Mouse (Mus musculus) layer of hippocampus, postnatal 10 days (tissue): ENCODE data around the gene Hnrnpm. TPM values are rescaled to one million over a fixed set of nuclear protein-coding genes. Genes with fewer than 3 reads are reported as not detected.
A peak's percentile ranks its signal among the peaks of the same experiment; 100 is the strongest.
"Not testable (repeated sequence)": the region's sequence is repeated elsewhere in the genome, so short reads cannot be mapped to it uniquely, and the experiment has no call there.

ENCODE experiments used
- DNase-seq, 2 experiments: peaks; one replicate each; pipeline ENCODE4 v3.0.0; 2021; ENCODE audit warnings: low spot score in 2 of 2
- total RNA-seq, 2 experiments: library from RNA; stranded (reverse); gene quantifications; 2 replicates each; pipeline ENCODE4 v1.2.3; 2021

The Hnrnpm gene
- total RNA-seq, 2 experiments from 2014 or later: 138 to 167 TPM

GRCm38 (mm10) chr17:33673837-33674236 is 12.8 kb downstream of the Hnrnpm start:
- no peak for DNase-seq

- no peak for DNase-seq
Measured at GRCm38 (mm10) chr17:33669681-33670080, 17.0 kb downstream of the Hnrnpm start.

GRCm38 (mm10) chr17:33666813-33667212 is 19.8 kb downstream of the Hnrnpm start:
- no peak for DNase-seq

- DNase-seq: no peak
Measured at GRCm38 (mm10) chr17:33649781-33650475, 36.7 kb downstream of the Hnrnpm start.

GRCm38 (mm10) chr17:33645073-33645472 is 41.6 kb downstream of the Hnrnpm start:
- no peak for DNase-seq

- DNase-seq: no peak
Measured at GRCm38 (mm10) chr17:33644068-33644467, 42.6 kb downstream of the Hnrnpm start.

GRCm38 (mm10) chr17:33639743-33640142 is 46.9 kb downstream of the Hnrnpm start:
- DNase-seq: no peak

GRCm38 (mm10) chr17:33637516-33638276 is 49.0 kb downstream of the Hnrnpm start, which contains the start of gene Pram1:
TSS of gene Pram1 (plus strand) at chr17:33638056.
- peak in 1 of 2 experiments; percentile 10 for DNase-seq

GRCm38 (mm10) chr17:33637038-33637437 is 49.6 kb downstream of the Hnrnpm start:
- peak in 1 of 2 experiments; percentile 18 for DNase-seq

- peak in 1 of 2 experiments; percentile 35 for DNase-seq
Measured at GRCm38 (mm10) chr17:33631796-33632195, 54.9 kb downstream of the Hnrnpm start.

GRCm38 (mm10) chr17:33631236-33631635 is 55.4 kb downstream of the Hnrnpm start:
- DNase-seq: peak in 1 of 2 experiments; percentile 19

- peak in 1 of 2 experiments; percentile 14 for DNase-seq
Measured at GRCm38 (mm10) chr17:33630171-33630895, 56.3 kb downstream of the Hnrnpm start.

GRCm38 (mm10) chr17:33629487-33630125 is 57.1 kb downstream of the Hnrnpm start:
- peak in 1 of 2 experiments; percentile 26 for DNase-seq

- DNase-seq: peak; percentile 88 to 92
Measured at GRCm38 (mm10) chr17:33628621-33629486, 57.8 kb downstream of the Hnrnpm start, which contains the start of gene Zfp414. TSS of gene Zfp414 (plus strand) at chr17:33629090.

GRCm38 (mm10) chr17:33627281-33627680 is 59.4 kb downstream of the Hnrnpm start:
- no peak for DNase-seq

- DNase-seq: not testable (repeated sequence)
Measured at GRCm38 (mm10) chr17:33613726-33614125, 72.9 kb downstream of the Hnrnpm start.

GRCm38 (mm10) chr17:33610548-33610947 is 76.1 kb downstream of the Hnrnpm start:
- DNase-seq: no peak

GRCm38 (mm10) chr17:33607273-33607672 is 79.4 kb downstream of the Hnrnpm start:
- DNase-seq: no peak

GRCm38 (mm10) chr17:33601947-33602346 is 84.7 kb downstream of the Hnrnpm start:
- DNase-seq: no peak

- DNase-seq: no peak
Measured at GRCm38 (mm10) chr17:33600831-33601230, 85.8 kb downstream of the Hnrnpm start.
